Mouse (Mus musculus): ENCODE data around the gene Prkce.

Prkce gene

GRCm38 (mm10) chr17:86656369-86656768 is 488.8 kb downstream of the Prkce start:
- no peak for DNase-seq

DNA sequence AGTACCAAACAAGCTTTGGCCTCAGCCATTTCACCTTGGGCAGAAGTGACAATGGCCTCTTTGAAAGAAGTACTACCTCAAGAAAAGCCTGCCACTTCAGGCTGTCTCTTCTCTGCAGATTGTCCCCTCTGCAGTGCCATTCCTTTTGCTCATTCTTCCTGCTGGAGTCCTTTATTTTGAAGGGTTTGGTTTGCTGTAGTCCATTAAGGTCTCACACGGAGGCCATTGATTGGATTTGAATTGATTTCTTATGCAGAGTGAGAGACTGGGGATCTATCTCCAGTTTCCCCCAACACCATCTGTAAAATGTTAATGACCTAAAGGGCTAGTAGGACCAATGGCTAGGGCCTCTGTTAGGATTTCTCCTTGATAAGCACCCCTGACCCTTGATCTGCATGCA is 494.7 kb downstream of the Prkce start:
- DNase-seq = no peak

GRCm38 (mm10) chr17:86663471-86663870 is 495.9 kb downstream of the Prkce start:
- no peak for DNase-seq

GRCm38 (mm10) chr17:86667836-86668600 is 500.4 kb downstream of the Prkce start:
- DNase-seq = no peak

DNA sequence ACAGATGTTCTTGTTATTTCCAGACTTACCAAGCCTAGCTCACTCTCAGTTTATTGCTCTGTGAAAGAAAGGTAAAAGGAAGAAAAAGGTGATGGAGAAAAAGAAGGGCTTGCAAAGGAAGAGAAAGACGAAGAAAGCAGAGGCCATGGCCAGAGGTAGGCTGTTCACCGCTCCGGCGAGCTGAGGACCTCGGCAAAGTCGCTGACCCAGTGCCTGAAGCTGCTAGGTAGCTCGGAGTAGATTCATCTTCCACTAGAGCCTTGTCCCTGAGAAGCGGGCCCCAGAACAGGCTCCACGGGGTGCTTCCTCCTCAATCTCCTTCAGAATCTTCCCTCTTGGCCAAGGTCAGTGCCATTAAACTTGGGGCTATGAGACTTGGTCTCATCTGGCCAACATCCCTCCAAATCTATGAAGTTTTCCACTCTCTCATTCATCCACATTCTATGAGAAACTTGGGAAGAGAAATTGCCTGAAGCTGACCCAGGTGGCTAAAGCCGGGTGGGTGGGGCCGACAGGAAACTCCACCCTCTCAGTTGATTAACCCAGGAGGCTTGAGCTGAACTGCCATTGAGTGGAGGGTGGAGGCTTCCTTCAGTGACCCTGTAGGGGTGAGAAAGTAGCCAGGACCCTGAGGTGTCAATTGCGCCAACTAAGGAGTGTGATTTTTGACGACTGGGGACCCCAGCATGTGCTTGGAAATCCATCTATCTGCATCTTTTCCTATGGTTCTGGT is 502.2 kb downstream of the Prkce start:
- DNase-seq = no peak

- no peak for DNase-seq
Observed at GRCm38 (mm10) chr17:86670731-86671130, 503.1 kb downstream of the Prkce start.

DNA sequence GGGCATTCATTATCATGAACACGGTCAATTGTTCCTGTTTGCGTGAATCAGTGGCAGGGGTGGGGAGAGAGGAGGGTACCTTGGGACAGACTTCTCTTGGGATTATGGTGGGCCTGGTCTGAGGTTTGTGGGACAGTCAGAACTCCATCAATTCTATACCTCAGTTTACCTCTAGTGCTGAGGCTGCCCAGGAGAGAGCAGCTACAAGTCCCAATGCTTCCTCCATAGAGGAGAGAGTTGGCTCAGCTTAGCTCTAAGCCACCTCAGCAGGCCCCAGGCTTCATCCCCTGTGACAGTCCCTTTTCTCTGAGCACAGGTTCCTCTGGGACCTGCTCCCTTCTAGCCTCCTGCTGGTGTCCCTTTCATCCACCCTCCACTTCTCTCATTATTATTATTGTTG is 507.4 kb downstream of the Prkce start:
- DNase-seq = no peak

DNA sequence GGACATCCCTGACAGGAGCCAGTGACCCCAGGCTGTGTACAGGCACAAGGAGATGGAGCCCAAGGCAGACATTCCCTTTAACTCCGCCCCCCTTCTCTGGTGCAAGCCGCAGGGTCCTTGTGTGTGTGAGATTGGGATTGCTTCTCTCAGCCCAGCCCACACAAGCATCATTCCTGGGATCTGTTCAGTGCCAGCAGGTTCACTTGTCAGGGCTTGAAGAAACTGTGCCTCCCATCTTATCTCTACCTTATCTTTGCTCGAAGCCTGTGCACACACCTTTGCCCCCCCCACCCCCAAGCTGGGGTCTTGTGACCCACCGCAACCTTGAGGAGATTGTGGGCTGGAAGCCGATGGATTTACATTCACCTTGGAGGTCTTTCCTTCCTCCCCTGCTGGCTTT is 508.8 kb downstream of the Prkce start:
- no peak for DNase-seq

- DNase-seq = no peak
Observed at GRCm38 (mm10) chr17:86676909-86677308, 509.3 kb downstream of the Prkce start.

GRCm38 (mm10) chr17:86685263-86685662 is 517.7 kb downstream of the Prkce start:
- DNase-seq = no peak

- no peak for DNase-seq
Observed at GRCm38 (mm10) chr17:86687021-86687420, 519.4 kb downstream of the Prkce start.

DNA sequence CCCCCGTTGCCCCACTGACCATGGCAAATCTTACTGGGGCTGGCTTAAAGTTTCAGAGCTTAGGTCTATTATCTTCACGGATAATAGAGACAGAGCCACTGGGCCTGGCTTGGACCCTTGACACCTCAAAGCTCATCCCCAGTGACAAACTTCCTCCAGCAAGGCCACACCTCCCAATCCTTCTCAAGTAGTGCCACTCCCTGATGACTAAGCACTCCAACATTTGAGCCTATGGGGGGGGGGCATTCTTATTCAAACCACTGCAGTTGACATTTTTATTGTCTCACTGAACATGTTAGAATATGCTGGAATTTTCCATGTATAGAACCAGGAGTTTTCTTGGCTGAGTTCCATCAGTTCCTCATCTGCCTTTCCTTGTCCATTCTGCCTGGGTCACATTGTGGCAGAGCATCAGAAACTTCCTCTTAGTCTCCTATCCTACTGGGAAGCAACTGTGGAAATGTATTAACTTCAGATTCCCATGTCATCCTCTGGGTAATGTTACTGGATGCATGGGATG is 523.3 kb downstream of the Prkce start:
- DNase-seq = no peak

DNA sequence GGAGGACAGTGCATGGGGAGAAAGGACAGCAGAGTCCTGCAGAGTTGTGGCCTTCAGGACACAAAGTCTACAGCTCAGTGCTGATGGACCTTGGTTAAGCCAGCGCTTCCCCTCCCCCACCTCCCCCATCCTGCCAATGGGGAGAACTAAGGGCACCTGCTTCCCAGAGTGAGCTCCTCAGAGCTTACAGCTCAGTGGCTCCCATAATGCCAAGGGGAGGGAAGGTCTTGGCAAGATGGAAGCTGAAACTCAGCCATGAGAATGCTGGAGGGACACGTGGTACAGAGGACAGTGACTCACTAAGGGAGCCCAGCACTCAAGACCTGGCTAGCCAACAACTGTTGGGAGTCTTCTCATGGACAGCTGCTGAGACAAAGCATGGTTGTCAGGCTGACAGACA is 530.2 kb downstream of the Prkce start:
- DNase-seq = no peak

DNA sequence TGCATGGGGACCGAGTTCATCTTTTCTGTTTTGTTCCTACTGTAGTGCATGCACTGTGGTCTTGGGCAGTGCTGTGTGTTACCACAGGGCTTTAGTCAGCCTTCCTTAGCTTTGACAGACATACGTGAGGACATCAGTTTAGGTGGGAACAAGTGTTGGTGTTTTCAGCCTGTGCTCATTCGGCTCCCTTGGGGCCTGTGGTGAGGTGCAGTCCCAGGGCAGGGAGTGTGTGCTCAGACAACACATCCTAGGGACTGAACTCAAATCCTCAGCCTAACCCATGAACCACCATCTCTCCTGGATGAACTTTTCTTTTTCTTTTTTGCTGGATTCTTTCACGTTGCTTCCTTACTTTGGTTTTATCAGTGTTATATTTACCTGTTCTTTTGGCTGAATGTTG is 535.8 kb downstream of the Prkce start:
- DNase-seq = no peak

GRCm38 (mm10) chr17:86705236-86705635 is 537.7 kb downstream of the Prkce start:
- no peak for DNase-seq

GRCm38 (mm10) chr17:86706467-86706866 is 538.9 kb downstream of the Prkce start:
- DNase-seq = no peak
